Mouse (Mus musculus): ENCODE results near the gene Msrb3.

GRCm38 (mm10) chr10:120826381-120826780 is 72.5 kb downstream of the Msrb3 start:
- no peak for TF ChIP-seq CTCF (IDR thresholded peaks at IDR 0.05; ENCODE audit: borderline replicate concordance, insufficient read depth, low read depth, low read length)
- TF ChIP-seq POLR2A (IDR thresholded peaks at IDR 0.05; ENCODE audit: borderline replicate concordance, insufficient read depth, low read length) = no peak
